Mouse (Mus musculus) liver, adult 2 months (tissue): ENCODE data around the gene Pes1.

ENCODE experiments used
- CTCF ChIP-seq: fragments of 200-500 bp; IDR thresholded peaks from 2 replicates; pipeline ENCODE4 v1.5.1; 2011; ENCODE audit warnings: low read depth, low read length, control low read depth
- POLR2A ChIP-seq: fragments of 200-500 bp; IDR thresholded peaks from 2 replicates; pipeline ENCODE4 v1.6.1; 2011; ENCODE audit warnings: low read length, control low read depth; ENCODE audit not compliant: insufficient read depth; ENCODE audit errors: extremely low read depth

- TF ChIP-seq CTCF = no peak
- TF ChIP-seq POLR2A = no peak
Measured at GRCm38 (mm10) chr11:4023321-4023720, 59.5 kb downstream of the Pes1 start.
